Comparison of ENCODE assay signal across 10 mouse cellular contexts in the genomic region with DNA sequence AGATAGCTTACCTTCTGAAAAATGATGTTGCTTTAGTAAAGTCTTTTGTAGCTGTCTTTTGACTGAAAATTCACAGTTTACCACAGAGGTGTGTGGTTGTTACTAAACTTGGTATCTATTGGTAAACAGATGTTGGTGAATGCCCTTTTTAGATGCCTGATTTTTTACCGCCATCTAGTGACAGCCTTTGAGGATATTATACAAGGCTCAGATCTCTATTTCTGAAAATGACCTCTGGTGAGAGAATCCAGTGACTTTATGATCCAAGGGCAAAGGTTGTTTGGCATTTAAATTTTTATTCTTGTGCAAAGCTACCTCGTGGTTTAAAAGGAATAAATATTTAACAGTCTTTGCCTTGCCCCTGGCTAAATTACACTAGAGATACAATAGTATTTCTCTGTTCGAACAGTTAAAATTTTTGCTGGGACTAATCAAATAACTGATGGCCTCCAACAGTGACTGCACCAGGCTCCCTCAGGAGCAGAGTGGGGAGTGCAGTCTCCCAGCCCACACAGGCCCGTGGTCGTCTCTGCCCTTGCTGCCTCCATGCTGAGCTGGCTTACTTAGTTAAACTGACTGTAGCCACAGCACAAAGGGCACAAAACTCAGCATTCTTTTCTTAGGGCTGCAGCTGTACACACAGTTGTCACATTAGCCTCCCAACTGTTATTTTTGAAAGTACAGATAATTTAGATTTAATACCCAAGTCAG. TPM values are rescaled to one million over a fixed set of nuclear protein-coding genes. Genes with fewer than 3 reads are reported as not detected.
DNase-seq lines count a peak whose midpoint lies in the region; ATAC-seq lines count a peak whose summit lies in the region.
"Had no signal": no experiment of that assay in that cellular context is flagged by ENCODE, and none has a peak within 500 bp of the region (broad histone marks: within the 10 kb centered on the region; RNA-seq: fewer than 3 reads in every experiment).

No protein-coding gene starts in this region.

- no peaks in the 10 kb centered on the region for H3K27me3 ChIP-seq in embryonic facial prominence, embryonic 11.5 days (ENCODE audit: control insufficient read depth, insufficient read depth, low read length)
- no peaks in the 10 kb centered on the region for H3K27me3 ChIP-seq in embryonic facial prominence, embryonic 10.5 days (replicated peaks; ENCODE audit: low read depth, poor library complexity, severe bottlenecking)
- no peaks in the 10 kb centered on the region for H3K27me3 ChIP-seq in midbrain, embryonic 11.5 days (ENCODE audit: control insufficient read depth, insufficient read depth, low read length)
- H3K27me3 ChIP-seq in midbrain, embryonic 10.5 days (ENCODE audit: low read depth, poor library complexity, severe bottlenecking) = no peaks in the 10 kb centered on the region
- H3K27me3 ChIP-seq in kidney, embryonic 15.5 days = no peaks in the 10 kb centered on the region
- H3K27me3 ChIP-seq in stomach, embryonic 15.5 days (replicated peaks) = no peaks in the 10 kb centered on the region
- H3K27me3 ChIP-seq: embryonic facial prominence, embryonic 15.5 days; limb, embryonic 15.5 days had no signal

- H3K9ac ChIP-seq in embryonic facial prominence, embryonic 11.5 days (replicated peaks; ENCODE audit: low read length) = no peak overlapping the region
- no peak overlapping the region for H3K9ac ChIP-seq in midbrain, embryonic 11.5 days (ENCODE audit: low read length)
- H3K9ac ChIP-seq in kidney, embryonic 15.5 days = no peak overlapping the region
- no peak overlapping the region for H3K9ac ChIP-seq in stomach, embryonic 15.5 days
- H3K9ac ChIP-seq: embryonic facial prominence, embryonic 15.5 days; limb, embryonic 15.5 days had no signal

- 61% methylated on average over 5 of the region's 5 CpGs for WGBS in embryonic facial prominence, embryonic 11.5 days
- 71% methylated on average over 5 of the region's 5 CpGs for WGBS in embryonic facial prominence, embryonic 10.5 days
- 54% methylated on average over 5 of the region's 5 CpGs for WGBS in midbrain, embryonic 11.5 days
- 57% methylated on average over 5 of the region's 5 CpGs for WGBS in midbrain, embryonic 10.5 days
- WGBS in kidney, embryonic 15.5 days = 44% methylated on average over 5 of the region's 5 CpGs
- WGBS in stomach, embryonic 15.5 days = 43% methylated on average over 5 of the region's 5 CpGs

- DNase-seq in embryonic facial prominence, embryonic 11.5 days (ENCODE audit: low spot score) = peak; percentile 33
- DNase-seq in embryonic facial prominence, embryonic 10.5 days (ENCODE audit: low spot score) = no peak
- peak; percentile 82 for DNase-seq in midbrain, embryonic 11.5 days (ENCODE audit: low spot score, missing footprints)
- no peak for DNase-seq in midbrain, embryonic 10.5 days (ENCODE audit: low spot score)
- no peak for DNase-seq in natural killer cell, adult 2 months (ENCODE audit: low spot score in 2 of 2)
- no peak for DNase-seq in left cerebral cortex, adult 9 months (ENCODE audit: low spot score in 2 of 2)

- H3K36me3 ChIP-seq in embryonic facial prominence, embryonic 11.5 days (replicated peaks; ENCODE audit: control insufficient read depth, insufficient read depth, low read depth, low read length) = no peaks in the 10 kb centered on the region
- H3K36me3 ChIP-seq in embryonic facial prominence, embryonic 10.5 days (replicated peaks) = peaks cover 92% of the 10 kb centered on the region
- peaks cover 4% of the 10 kb centered on the region; the same call in 1 of the 2 replicates for H3K36me3 ChIP-seq in midbrain, embryonic 11.5 days (ENCODE audit: control insufficient read depth, insufficient read depth, low read length)
- peaks cover 83% of the 10 kb centered on the region for H3K36me3 ChIP-seq in midbrain, embryonic 10.5 days
- peaks cover 64% of the 10 kb centered on the region for H3K36me3 ChIP-seq in kidney, embryonic 15.5 days
- peaks cover 2% of the 10 kb centered on the region; the same call in 1 of the 2 replicates for H3K36me3 ChIP-seq in stomach, embryonic 15.5 days

- H3K9me3 ChIP-seq in embryonic facial prominence, embryonic 11.5 days (replicated peaks; ENCODE audit: control insufficient read depth, low read length) = no peaks in the 10 kb centered on the region
- H3K9me3 ChIP-seq in embryonic facial prominence, embryonic 10.5 days = no peaks in the 10 kb centered on the region
- no peaks in the 10 kb centered on the region for H3K9me3 ChIP-seq in midbrain, embryonic 11.5 days (ENCODE audit: control insufficient read depth, low read length)
- no peaks in the 10 kb centered on the region for H3K9me3 ChIP-seq in midbrain, embryonic 10.5 days (replicated peaks)
- H3K9me3 ChIP-seq in kidney, embryonic 15.5 days (replicated peaks) = no peaks in the 10 kb centered on the region
- no peaks in the 10 kb centered on the region for H3K9me3 ChIP-seq in stomach, embryonic 15.5 days
- H3K9me3 ChIP-seq: embryonic facial prominence, embryonic 15.5 days; limb, embryonic 15.5 days had no signal

- no peak overlapping the region for H3K4me3 ChIP-seq in embryonic facial prominence, embryonic 11.5 days (ENCODE audit: low read depth, low read length)
- H3K4me3 ChIP-seq in embryonic facial prominence, embryonic 10.5 days = no peak overlapping the region
- no peak overlapping the region for H3K4me3 ChIP-seq in midbrain, embryonic 11.5 days (ENCODE audit: low read depth, low read length)
- no peak overlapping the region for H3K4me3 ChIP-seq in midbrain, embryonic 10.5 days
- no peak overlapping the region for H3K4me3 ChIP-seq in kidney, embryonic 15.5 days (replicated peaks)
- no peak overlapping the region for H3K4me3 ChIP-seq in stomach, embryonic 15.5 days (replicated peaks)
- H3K4me3 ChIP-seq: embryonic facial prominence, embryonic 15.5 days; limb, embryonic 15.5 days had no signal

- H3K4me2 ChIP-seq in embryonic facial prominence, embryonic 11.5 days (ENCODE audit: low read depth, low read length) = no peak overlapping the region
- no peak overlapping the region for H3K4me2 ChIP-seq in midbrain, embryonic 11.5 days
- peak overlapping the region; percentile 1; the same call in 1 of the 2 replicates for H3K4me2 ChIP-seq in kidney, embryonic 15.5 days
- H3K4me2 ChIP-seq in stomach, embryonic 15.5 days = no peak overlapping the region
- H3K4me2 ChIP-seq: embryonic facial prominence, embryonic 15.5 days; limb, embryonic 15.5 days had no signal

- ATAC-seq in embryonic facial prominence, embryonic 11.5 days (replicated peaks; ENCODE audit: insufficient number of reproducible peaks, low FRiP score, low TSS enrichment, low read depth) = no peak
- no peak for ATAC-seq in midbrain, embryonic 11.5 days (ENCODE audit: low FRiP score)
- peak; percentile 74 for ATAC-seq in kidney, embryonic 15.5 days (replicated peaks; ENCODE audit: low FRiP score)
- peak; percentile 41; the same call in 1 of the 2 replicates for ATAC-seq in stomach, embryonic 15.5 days (ENCODE audit: insufficient read depth, low FRiP score, low read depth)

- H3K27ac ChIP-seq in embryonic facial prominence, embryonic 11.5 days (replicated peaks; ENCODE audit: low read depth, low read length) = no peak overlapping the region
- H3K27ac ChIP-seq in embryonic facial prominence, embryonic 10.5 days (replicated peaks) = no peak overlapping the region
- H3K27ac ChIP-seq in midbrain, embryonic 11.5 days (ENCODE audit: low read depth, low read length) = no peak overlapping the region
- no peak overlapping the region for H3K27ac ChIP-seq in midbrain, embryonic 10.5 days (replicated peaks)
- H3K27ac ChIP-seq in kidney, embryonic 15.5 days = peak overlapping the region; percentile 90
- H3K27ac ChIP-seq in stomach, embryonic 15.5 days = peak overlapping the region; percentile 78
- H3K27ac ChIP-seq: embryonic facial prominence, embryonic 15.5 days; limb, embryonic 15.5 days had no signal

- H3K4me1 ChIP-seq in embryonic facial prominence, embryonic 11.5 days (ENCODE audit: control insufficient read depth, insufficient read depth, low read length) = no peaks in the 10 kb centered on the region
- H3K4me1 ChIP-seq in embryonic facial prominence, embryonic 10.5 days = no peaks in the 10 kb centered on the region
- no peaks in the 10 kb centered on the region for H3K4me1 ChIP-seq in midbrain, embryonic 11.5 days (ENCODE audit: control insufficient read depth, insufficient read depth, low read length)
- H3K4me1 ChIP-seq in midbrain, embryonic 10.5 days = peaks cover 12% of the 10 kb centered on the region
- peaks cover 31% of the 10 kb centered on the region for H3K4me1 ChIP-seq in kidney, embryonic 15.5 days
- H3K4me1 ChIP-seq in stomach, embryonic 15.5 days = no peaks in the 10 kb centered on the region
- H3K4me1 ChIP-seq: embryonic facial prominence, embryonic 15.5 days; limb, embryonic 15.5 days had no signal

RNA-seq across cellular contexts. Expression of a gene that starts 27.3 kb away (rescaled TPM):
- polyA plus RNA-seq in embryonic facial prominence, embryonic 11.5 days (2014; fragmentation: Nextera tagmentation; extraction: Ambion mirVana) = 17.7 and 20.5 TPM in 2 replicates
- 14.5 and 17.5 TPM in 2 replicates for polyA plus RNA-seq in embryonic facial prominence, embryonic 10.5 days (2016; fragmentation: Nextera tagmentation; extraction: Ambion mirVana)
- 21.0 and 21.6 TPM in 2 replicates for polyA plus RNA-seq in midbrain, embryonic 11.5 days (2014; fragmentation: Nextera tagmentation; extraction: Ambion mirVana)
- 15.5 and 17.1 TPM in 2 replicates for polyA plus RNA-seq in midbrain, embryonic 10.5 days (2016; fragmentation: Nextera tagmentation; extraction: Ambion mirVana)
- 24.0 and 24.2 TPM in 2 replicates for polyA plus RNA-seq in kidney, embryonic 15.5 days (2015; fragmentation: Nextera tagmentation; extraction: Ambion mirVana)
- 15.8 and 17.3 TPM in 2 replicates for polyA plus RNA-seq in stomach, embryonic 15.5 days (2015; fragmentation: Nextera tagmentation; extraction: Ambion mirVana)

Comparison
In these comparisons a context has a peak if more than half of its experiments do, and no peak if none do; other contexts are left out.
1. DNase-seq: peak in embryonic facial prominence, embryonic 11.5 days (single experiment) and midbrain, embryonic 11.5 days (single experiment); none in embryonic facial prominence, embryonic 10.5 days (single experiment), midbrain, embryonic 10.5 days (single experiment), natural killer cell, adult 2 months (0 of 2) and left cerebral cortex, adult 9 months (0 of 2).
2. ATAC-seq: peak in kidney, embryonic 15.5 days (single experiment) and stomach, embryonic 15.5 days (single experiment); none in embryonic facial prominence, embryonic 11.5 days (single experiment) and midbrain, embryonic 11.5 days (single experiment).
3. H3K27ac ChIP-seq: peak in kidney, embryonic 15.5 days (single experiment) and stomach, embryonic 15.5 days (single experiment); none in embryonic facial prominence, embryonic 11.5 days (single experiment), embryonic facial prominence, embryonic 10.5 days (single experiment), midbrain, embryonic 11.5 days (single experiment) and midbrain, embryonic 10.5 days (single experiment).